Mouse (Mus musculus): ENCODE results near the gene Ssbp3. TPM values are rescaled to one million over a fixed set of nuclear protein-coding genes. Genes with fewer than 3 reads are reported as not detected.

Ssbp3 gene
- polyA plus RNA-seq, 1 experiment from 2014 or later: 73.2 TPM

DNA sequence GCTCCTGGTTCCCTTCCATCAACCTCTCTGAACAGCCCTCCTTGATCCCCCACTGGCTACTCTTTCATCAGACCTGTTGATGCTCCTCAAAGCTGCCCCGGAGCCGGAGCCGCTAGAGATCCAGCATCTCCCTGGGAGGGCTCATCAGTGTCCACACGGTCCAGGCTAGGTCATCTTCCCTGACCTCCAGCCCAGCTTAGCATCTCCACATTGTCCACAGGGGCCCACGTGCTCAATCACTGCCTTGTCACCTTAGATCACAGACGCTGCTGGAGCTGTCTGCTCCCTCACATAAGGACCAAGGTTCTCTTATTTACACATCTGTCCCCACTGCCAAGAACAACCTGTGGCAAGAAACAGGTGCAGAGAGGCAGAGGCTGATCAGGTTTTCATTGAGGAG lies 9.8 kb upstream of the Ssbp3 start:
- Histone ChIP-seq H3K4me3 (ENCODE audit: low read depth, low read length) (no peak overlapping the region), H3K9ac (ENCODE audit: low read length) (no peak overlapping the region), H3K27me3 (replicated peaks; ENCODE audit: control insufficient read depth, insufficient read depth, low read length) (no peaks in the 10 kb centered on the region), H3K36me3 (ENCODE audit: control insufficient read depth, insufficient read depth, low read length) (no peaks in the 10 kb centered on the region), H3K27ac (ENCODE audit: low read depth) (no peak overlapping the region), H3K4me2 (ENCODE audit: low read length) (no peak overlapping the region), H3K9me3 (ENCODE audit: control insufficient read depth, low read length) (no peaks in the 10 kb centered on the region), H3K4me1 (replicated peaks; ENCODE audit: control insufficient read depth, insufficient read depth, low read length) (0 out of 2 replicates have a peak, but pooled peaks cover 2% of the 10 kb centered on the region)
- no peak for ATAC-seq (replicated peaks; ENCODE audit: low FRiP score, low TSS enrichment, low read depth)
- no peak for DNase-seq (ENCODE audit: low spot score)
- 36% methylated on average over 6 of the region's 6 CpGs for WGBS

DNA sequence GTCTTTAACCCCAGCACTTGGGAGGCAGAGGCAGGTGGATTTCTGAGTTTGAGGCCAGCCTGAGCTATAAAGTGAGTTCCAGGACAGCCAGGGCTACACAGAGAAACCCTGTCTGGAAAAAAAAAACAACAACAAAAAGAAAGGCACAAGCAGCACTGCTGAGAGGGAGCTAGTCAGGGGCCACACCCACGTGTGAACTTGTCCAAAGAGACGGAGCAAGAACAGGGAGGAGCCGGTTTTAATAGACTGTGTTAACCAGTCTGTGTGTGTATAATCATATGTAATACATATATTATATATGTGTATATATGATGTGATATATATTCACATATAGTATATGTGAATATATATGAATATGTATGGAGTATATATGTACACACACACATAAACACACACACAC lies 8.9 kb upstream of the Ssbp3 start:
- no peak overlapping the region for H3K9ac ChIP-seq (ENCODE audit: low read length)
- 0 out of 2 replicates have a peak, but pooled peaks cover 2% of the 10 kb centered on the region for H3K4me1 ChIP-seq (replicated peaks; ENCODE audit: control insufficient read depth, insufficient read depth, low read length)
- DNase-seq (ENCODE audit: low spot score): no peak
- H3K4me3 ChIP-seq (ENCODE audit: low read depth, low read length): no peak overlapping the region
- no peaks in the 10 kb centered on the region for H3K36me3 ChIP-seq (ENCODE audit: control insufficient read depth, insufficient read depth, low read length)
- no peaks in the 10 kb centered on the region for H3K9me3 ChIP-seq (ENCODE audit: control insufficient read depth, low read length)
- 70% methylated on average over 3 of the region's 3 CpGs for WGBS
- H3K27ac ChIP-seq (ENCODE audit: low read depth): no peak overlapping the region
- H3K27me3 ChIP-seq (replicated peaks; ENCODE audit: control insufficient read depth, insufficient read depth, low read length): no peaks in the 10 kb centered on the region
- no peak for ATAC-seq (replicated peaks; ENCODE audit: low FRiP score, low TSS enrichment, low read depth)
- H3K4me2 ChIP-seq (ENCODE audit: low read length): no peak overlapping the region

DNA sequence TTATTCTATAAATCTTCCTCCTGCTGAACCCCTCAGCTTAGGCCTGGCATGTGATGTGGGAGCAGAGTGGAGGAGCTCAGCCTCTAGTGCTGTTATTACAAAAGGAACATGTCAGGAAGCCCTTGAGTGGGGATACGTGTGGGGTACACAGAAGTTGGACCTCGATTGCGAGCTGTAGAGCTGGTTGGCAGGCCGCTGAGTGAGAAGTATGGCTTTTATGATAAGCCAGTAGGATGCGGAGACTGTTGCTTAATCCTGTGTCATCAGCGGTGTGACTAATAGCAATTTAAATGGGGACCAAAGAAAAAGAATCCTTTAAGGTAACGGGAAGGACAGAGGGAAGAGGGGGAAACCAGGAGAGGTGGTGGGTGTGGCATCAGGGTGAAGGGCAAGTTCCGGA lies 8.3 kb upstream of the Ssbp3 start:
- H3K4me2 ChIP-seq (ENCODE audit: low read length): no peak overlapping the region
- H3K27me3 ChIP-seq (replicated peaks; ENCODE audit: control insufficient read depth, insufficient read depth, low read length): no peaks in the 10 kb centered on the region
- WGBS: 72% methylated on average over 8 of the region's 8 CpGs
- H3K9me3 ChIP-seq (ENCODE audit: control insufficient read depth, low read length): no peaks in the 10 kb centered on the region
- H3K4me1 ChIP-seq (replicated peaks; ENCODE audit: control insufficient read depth, insufficient read depth, low read length): peaks cover 8% of the 10 kb centered on the region; the same call in 1 of the 2 replicates
- H3K27ac ChIP-seq (ENCODE audit: low read depth): no peak overlapping the region
- H3K9ac ChIP-seq (ENCODE audit: low read length): no peak overlapping the region
- H3K36me3 ChIP-seq (ENCODE audit: control insufficient read depth, insufficient read depth, low read length): no peaks in the 10 kb centered on the region
- no peak for ATAC-seq (replicated peaks; ENCODE audit: low FRiP score, low TSS enrichment, low read depth)
- DNase-seq (ENCODE audit: low spot score): no peak
- H3K4me3 ChIP-seq (ENCODE audit: low read depth, low read length): no peak overlapping the region

- WGBS: 97% methylated on average over 3 of the region's 3 CpGs
- H3K27ac ChIP-seq (ENCODE audit: low read depth): no peak overlapping the region
- ATAC-seq (replicated peaks; ENCODE audit: low FRiP score, low TSS enrichment, low read depth) (no peak), DNase-seq (ENCODE audit: low spot score) (no peak)
- H3K27me3 ChIP-seq (replicated peaks; ENCODE audit: control insufficient read depth, insufficient read depth, low read length): no peaks in the 10 kb centered on the region
- H3K9ac ChIP-seq (ENCODE audit: low read length): no peak overlapping the region
- no peak overlapping the region for H3K4me2 ChIP-seq (ENCODE audit: low read length)
- no peaks in the 10 kb centered on the region for H3K9me3 ChIP-seq (ENCODE audit: control insufficient read depth, low read length)
- H3K36me3 ChIP-seq (ENCODE audit: control insufficient read depth, insufficient read depth, low read length): no peaks in the 10 kb centered on the region
- H3K4me1 ChIP-seq (replicated peaks; ENCODE audit: control insufficient read depth, insufficient read depth, low read length): peaks cover 35% of the 10 kb centered on the region
- no peak overlapping the region for H3K4me3 ChIP-seq (ENCODE audit: low read depth, low read length)
Measured at GRCm38 (mm10) chr4:106905898-106906297, 4.6 kb upstream of the Ssbp3 start.

DNA sequence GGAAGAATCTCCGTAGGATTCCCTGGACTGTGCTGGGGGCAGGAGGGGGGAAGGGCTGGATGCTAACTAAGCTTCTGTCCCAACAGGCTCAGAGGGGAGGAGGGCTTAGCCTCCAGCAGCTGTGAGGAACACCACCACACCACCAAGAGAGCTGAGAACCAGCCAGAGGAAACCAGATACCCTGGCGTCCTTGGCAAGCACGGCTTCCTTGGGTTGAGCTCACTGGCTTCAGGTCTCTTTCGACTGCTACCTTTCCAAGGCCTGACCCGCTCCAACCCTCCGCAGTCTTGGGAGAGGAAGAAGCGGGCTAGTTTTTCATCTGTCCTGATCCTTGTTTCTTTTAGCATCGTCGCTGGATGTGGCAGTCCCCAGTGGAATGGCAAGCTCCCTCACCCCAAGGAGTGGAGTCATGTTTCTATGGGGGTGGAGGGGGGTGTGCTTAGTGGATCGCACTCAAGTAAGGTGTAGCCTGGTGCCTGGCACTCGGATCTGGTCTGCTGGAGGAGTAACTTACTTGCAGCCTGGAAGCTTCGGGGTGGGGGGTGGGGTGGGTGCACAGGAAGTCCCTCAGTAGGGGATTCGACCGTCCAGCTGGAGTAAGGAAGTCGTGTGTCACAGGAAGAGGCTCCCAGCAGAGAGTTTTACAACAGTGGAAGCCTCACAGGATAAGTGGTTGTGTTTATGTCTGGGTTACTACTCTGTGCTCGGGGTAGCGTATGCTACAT lies 2.6 kb upstream of the Ssbp3 start:
- Histone ChIP-seq H3K9ac (ENCODE audit: low read length) (0 out of 2 replicates have a peak overlapping the region, but pooled peaks have one; percentile 27), H3K27ac (ENCODE audit: low read depth) (peak overlapping the region; percentile 94), H3K4me2 (ENCODE audit: low read length) (peak overlapping the region; percentile 82), H3K4me3 (ENCODE audit: low read depth, low read length) (no peak overlapping the region; the same call in 1 of the 2 replicates), H3K9me3 (ENCODE audit: control insufficient read depth, low read length) (no peaks in the 10 kb centered on the region), H3K36me3 (ENCODE audit: control insufficient read depth, insufficient read depth, low read length) (no peaks in the 10 kb centered on the region), H3K4me1 (replicated peaks; ENCODE audit: control insufficient read depth, insufficient read depth, low read length) (peaks cover 36% of the 10 kb centered on the region), H3K27me3 (replicated peaks; ENCODE audit: control insufficient read depth, insufficient read depth, low read length) (no peaks in the 10 kb centered on the region)
- 9% methylated on average over 17 of the region's 17 CpGs for WGBS
- no peak for ATAC-seq (replicated peaks; ENCODE audit: low FRiP score, low TSS enrichment, low read depth)
- DNase-seq (ENCODE audit: low spot score): peak; percentile 66

DNA sequence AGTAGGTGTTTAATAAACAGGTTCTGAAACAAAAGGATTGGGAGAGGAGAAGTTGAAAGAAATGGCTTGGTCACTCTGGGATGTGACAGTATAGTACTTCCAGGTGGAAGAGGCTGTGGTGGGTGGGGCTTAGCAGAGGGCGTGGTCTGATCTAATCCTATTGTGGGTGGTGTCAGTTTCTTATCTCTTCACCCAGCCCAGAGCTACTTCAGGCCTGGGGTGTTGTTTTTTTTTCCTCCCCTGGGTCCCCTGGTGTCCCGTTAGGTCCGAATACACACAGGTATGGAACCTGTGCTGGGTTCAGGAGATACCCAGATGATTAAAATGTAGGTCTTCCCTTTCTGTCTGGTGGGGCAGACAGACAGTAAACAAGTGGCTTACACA lies 2.1 kb upstream of the Ssbp3 start:
- no peak for DNase-seq (ENCODE audit: low spot score)
- H3K27ac ChIP-seq (ENCODE audit: low read depth): peak overlapping the region; percentile 94
- no peaks in the 10 kb centered on the region for H3K27me3 ChIP-seq (replicated peaks; ENCODE audit: control insufficient read depth, insufficient read depth, low read length)
- 16% methylated on average over 3 of the region's 3 CpGs for WGBS
- H3K36me3 ChIP-seq (ENCODE audit: control insufficient read depth, insufficient read depth, low read length): peaks cover 4% of the 10 kb centered on the region; the same call in 1 of the 2 replicates
- H3K9me3 ChIP-seq (ENCODE audit: control insufficient read depth, low read length): no peaks in the 10 kb centered on the region
- peaks cover 42% of the 10 kb centered on the region for H3K4me1 ChIP-seq (replicated peaks; ENCODE audit: control insufficient read depth, insufficient read depth, low read length)
- no peak overlapping the region for H3K9ac ChIP-seq (ENCODE audit: low read length)
- ATAC-seq (replicated peaks; ENCODE audit: low FRiP score, low TSS enrichment, low read depth): no peak
- H3K4me3 ChIP-seq (ENCODE audit: low read depth, low read length): no peak overlapping the region
- H3K4me2 ChIP-seq (ENCODE audit: low read length): peak overlapping the region; percentile 82

GRCm38 (mm10) chr4:106908950-106909751 lies 1.4 kb upstream of the Ssbp3 start:
- Histone ChIP-seq H3K4me1 (replicated peaks; ENCODE audit: control insufficient read depth, insufficient read depth, low read length) (peaks cover 49% of the 10 kb centered on the region), H3K4me3 (ENCODE audit: low read depth, low read length) (peak overlapping the region; percentile 83), H3K27ac (ENCODE audit: low read depth) (peak overlapping the region; percentile 94), H3K9ac (ENCODE audit: low read length) (peak overlapping the region; percentile 18), H3K4me2 (ENCODE audit: low read length) (peak overlapping the region; percentile 82), H3K27me3 (replicated peaks; ENCODE audit: control insufficient read depth, insufficient read depth, low read length) (no peaks in the 10 kb centered on the region), H3K36me3 (ENCODE audit: control insufficient read depth, insufficient read depth, low read length) (peaks cover 10% of the 10 kb centered on the region), H3K9me3 (ENCODE audit: control insufficient read depth, low read length) (no peaks in the 10 kb centered on the region)
- WGBS: 6% methylated on average over 10 of the region's 10 CpGs
- DNase-seq (ENCODE audit: low spot score): peak; percentile 80
- no peak; the same call in 1 of the 2 replicates for ATAC-seq (replicated peaks; ENCODE audit: low FRiP score, low TSS enrichment, low read depth)

- whole genome bisulfite sequencing: under 1% methylated on average over 6 of the region's 6 CpGs
- Histone ChIP-seq H3K4me2 (ENCODE audit: low read length) (peak overlapping the region; percentile 82), H3K4me1 (replicated peaks; ENCODE audit: control insufficient read depth, insufficient read depth, low read length) (peaks cover 52% of the 10 kb centered on the region), H3K4me3 (ENCODE audit: low read depth, low read length) (peak overlapping the region; percentile 83), H3K27ac (ENCODE audit: low read depth) (peak overlapping the region; percentile 94), H3K27me3 (replicated peaks; ENCODE audit: control insufficient read depth, insufficient read depth, low read length) (no peaks in the 10 kb centered on the region), H3K9ac (ENCODE audit: low read length) (peak overlapping the region; percentile 18), H3K9me3 (ENCODE audit: control insufficient read depth, low read length) (no peaks in the 10 kb centered on the region), H3K36me3 (ENCODE audit: control insufficient read depth, insufficient read depth, low read length) (peaks cover 16% of the 10 kb centered on the region)
- DNase-seq (ENCODE audit: low spot score): peak; percentile 71
- no peak for ATAC-seq (replicated peaks; ENCODE audit: low FRiP score, low TSS enrichment, low read depth)
Measured at GRCm38 (mm10) chr4:106909797-106910196, 704 bp upstream of the Ssbp3 start.
